Mouse (Mus musculus) midbrain, embryonic 11.5 days (tissue): ENCODE results near the gene Thbs3. TPM values are rescaled to one million over a fixed set of nuclear protein-coding genes. Genes with fewer than 3 reads are reported as not detected.

Experiments used
- ATAC-seq: fragments of 200-750 bp; cut with Nextera tagmentation; 2 replicates; pipeline ENCODE4 v1.8.0; 2017; ENCODE audit warnings: moderate TSS enrichment, moderate library complexity; ENCODE audit not compliant: low FRiP score
- DNase-seq: peaks from one replicate; pipeline ENCODE4 v3.0.0; 2015; ENCODE audit warnings: low spot score; ENCODE audit errors: missing footprints
- H3K27ac ChIP-seq: fragments of 300-500 bp; sonication (generic); 2 replicates; pipeline ENCODE4 v1.5.1; 2014; ENCODE audit warnings: low read depth, low read length
- H3K27me3 ChIP-seq: fragments of 300-500 bp; sonication (generic); 2 replicates; pipeline ENCODE4 v1.6.1; 2014; ENCODE audit warnings: mild to moderate bottlenecking, low read length, moderate library complexity, mixed read lengths; ENCODE audit not compliant: control insufficient read depth, insufficient read depth
- H3K36me3 ChIP-seq: fragments of 300-500 bp; sonication (generic); 2 replicates; pipeline ENCODE4 v1.6.1; 2014; ENCODE audit warnings: mild to moderate bottlenecking, low read length, moderate library complexity, mixed read lengths; ENCODE audit not compliant: control insufficient read depth, insufficient read depth
- H3K4me1 ChIP-seq: fragments of 300-500 bp; sonication (generic); 2 replicates; pipeline ENCODE4 v1.6.1; 2014; ENCODE audit warnings: low read length; ENCODE audit not compliant: control insufficient read depth, insufficient read depth
- H3K4me2 ChIP-seq: fragments of 300-500 bp; sonication (generic); 2 replicates; pipeline ENCODE4 v1.6.1; 2014; ENCODE audit warnings: mild to moderate bottlenecking, moderate library complexity
- H3K4me3 ChIP-seq: fragments of 300-500 bp; sonication (generic); 2 replicates; pipeline ENCODE4 v1.5.1; 2014; ENCODE audit warnings: low read depth, low read length
- H3K9ac ChIP-seq: fragments of 300-500 bp; sonication (generic); 2 replicates; pipeline ENCODE4 v1.6.1; 2014; ENCODE audit warnings: low read length
- H3K9me3 ChIP-seq: fragments of 300-500 bp; sonication (generic); 2 replicates; pipeline ENCODE4 v1.6.1; 2016; ENCODE audit warnings: low read length; ENCODE audit not compliant: control insufficient read depth
- WGBS: fragments of 180-500 bp; shearing (Covaris S2); extraction: QIAGEN DNeasy Blood & Tissue Kit; methylation state at CpG from one replicate; pipeline ENCODE4 v1.1.7; 2014; 5-methylcytosine and 5-hydroxymethylcytosine counted together
- polyA plus RNA-seq: library from polyadenylated mRNA; unstranded; fragments of >200 nt; fragmentation: Nextera tagmentation; extraction: Ambion mirVana; gene quantifications from 2 replicates; pipeline ENCODE4 v1.2.1, GENCODE M21; 2014

Gene Thbs3
- 50.7 and 55.8 TPM in 2 replicates for polyA plus RNA-seq

GRCm38 (mm10) chr3:89214681-89215411 is at the start of gene Thbs3:
TSS of gene Thbs3 (plus strand) at chr3:89215180.
- Histone ChIP-seq H3K36me3 (no peaks in the 10 kb centered on the region; the same call in 1 of the 2 replicates), H3K27me3 (no peaks in the 10 kb centered on the region), H3K4me2 (peak within 1 kb of the TSS; percentile 82), H3K4me1 (peaks cover 33% of the 10 kb centered on the region), H3K27ac (peak within 1 kb of the TSS; percentile 98), H3K9ac (peak within 1 kb of the TSS; percentile 72), H3K9me3 (no peaks in the 10 kb centered on the region), H3K4me3 (peak within 1 kb of the TSS; percentile 81)
- WGBS: under 1% methylated on average over 18 of the region's 19 CpGs
- ATAC-seq (peak; percentile 22; the same call in 1 of the 2 replicates), DNase-seq (peak; percentile 96)

GRCm38 (mm10) chr3:89165268-89165870 is 49.6 kb upstream of the Thbs3 start:
- H3K4me2 ChIP-seq: peak overlapping the region; percentile 58
- 28% methylated on average over 12 of the region's 12 CpGs for WGBS
- no peaks in the 10 kb centered on the region for H3K9me3 ChIP-seq
- peaks cover 14% of the 10 kb centered on the region for H3K4me1 ChIP-seq
- DNase-seq (peak; percentile 88), ATAC-seq (no peak)
- no peaks in the 10 kb centered on the region for H3K27me3 ChIP-seq
- peak overlapping the region; percentile 95 for H3K4me3 ChIP-seq
- H3K36me3 ChIP-seq: peaks cover 23% of the 10 kb centered on the region
- H3K27ac ChIP-seq: peak overlapping the region; percentile 79
- H3K9ac ChIP-seq: peak overlapping the region; percentile 93

GRCm38 (mm10) chr3:89166945-89167344 is 48.0 kb upstream of the Thbs3 start:
- ATAC-seq: no peak
- no peak overlapping the region for H3K4me3 ChIP-seq
- no peaks in the 10 kb centered on the region for H3K9me3 ChIP-seq
- H3K4me1 ChIP-seq: peaks cover 14% of the 10 kb centered on the region
- H3K4me2 ChIP-seq: no peak overlapping the region
- no peaks in the 10 kb centered on the region for H3K27me3 ChIP-seq
- no peak for DNase-seq
- 95% methylated on average over 19 of the region's 19 CpGs for WGBS
- H3K9ac ChIP-seq: no peak overlapping the region
- H3K36me3 ChIP-seq: peaks cover 32% of the 10 kb centered on the region
- H3K27ac ChIP-seq: no peak overlapping the region

- H3K9me3 ChIP-seq: no peaks in the 10 kb centered on the region
- no peak overlapping the region for H3K9ac ChIP-seq
- peaks cover 9% of the 10 kb centered on the region for H3K4me1 ChIP-seq
- WGBS: 93% methylated on average over 11 of the region's 11 CpGs
- ATAC-seq (no peak), DNase-seq (no peak)
- no peak overlapping the region for H3K4me3 ChIP-seq
- H3K27me3 ChIP-seq: no peaks in the 10 kb centered on the region
- no peak overlapping the region for H3K4me2 ChIP-seq
- no peak overlapping the region for H3K27ac ChIP-seq
- H3K36me3 ChIP-seq: peaks cover 44% of the 10 kb centered on the region
Measured at GRCm38 (mm10) chr3:89174844-89175243, 40.1 kb upstream of the Thbs3 start.

GRCm38 (mm10) chr3:89175544-89175943 is 39.4 kb upstream of the Thbs3 start:
- 96% methylated on average over 10 of the region's 10 CpGs for WGBS
- Histone ChIP-seq H3K4me2 (no peak overlapping the region), H3K4me1 (peaks cover 9% of the 10 kb centered on the region), H3K36me3 (peaks cover 39% of the 10 kb centered on the region), H3K9ac (no peak overlapping the region), H3K4me3 (no peak overlapping the region), H3K9me3 (no peaks in the 10 kb centered on the region), H3K27ac (no peak overlapping the region), H3K27me3 (no peaks in the 10 kb centered on the region)
- DNase-seq (no peak), ATAC-seq (no peak)

GRCm38 (mm10) chr3:89176421-89176820 is 38.6 kb upstream of the Thbs3 start:
- H3K27ac ChIP-seq: no peak overlapping the region
- H3K4me3 ChIP-seq: no peak overlapping the region
- no peaks in the 10 kb centered on the region for H3K27me3 ChIP-seq
- peaks cover 37% of the 10 kb centered on the region for H3K36me3 ChIP-seq
- ATAC-seq (peak; percentile 7; the same call in 1 of the 2 replicates), DNase-seq (no peak)
- H3K9me3 ChIP-seq: no peaks in the 10 kb centered on the region
- 86% methylated on average over 7 of the region's 7 CpGs for WGBS
- peaks cover 9% of the 10 kb centered on the region for H3K4me1 ChIP-seq
- H3K9ac ChIP-seq: no peak overlapping the region
- H3K4me2 ChIP-seq: no peak overlapping the region

- Histone ChIP-seq H3K4me2 (peak within 1 kb of the TSS; percentile 85), H3K4me3 (peak within 1 kb of the TSS; percentile 55), H3K27ac (no peak within 1 kb of the TSS; the same call in 1 of the 2 replicates), H3K4me1 (peaks cover 9% of the 10 kb centered on the region), H3K9ac (peak within 1 kb of the TSS; percentile 82), H3K27me3 (no peaks in the 10 kb centered on the region), H3K9me3 (no peaks in the 10 kb centered on the region), H3K36me3 (peaks cover 32% of the 10 kb centered on the region)
- ATAC-seq: peak; percentile 95
- WGBS: under 1% methylated on average over 43 of the region's 43 CpGs
- peak; percentile 99 for DNase-seq
Measured at GRCm38 (mm10) chr3:89177242-89178106, 37.5 kb upstream of the Thbs3 start, which contains the start of gene Scamp3. TSS of gene Scamp3 (plus strand) at chr3:89177473.

GRCm38 (mm10) chr3:89178107-89178385 is 36.9 kb upstream of the Thbs3 start:
- Histone ChIP-seq H3K36me3 (peaks cover 31% of the 10 kb centered on the region), H3K4me1 (peaks cover 9% of the 10 kb centered on the region), H3K9me3 (no peaks in the 10 kb centered on the region), H3K27ac (no peak overlapping the region; the same call in 1 of the 2 replicates), H3K27me3 (no peaks in the 10 kb centered on the region), H3K9ac (peak overlapping the region; percentile 82), H3K4me2 (peak overlapping the region; percentile 85), H3K4me3 (peak overlapping the region; percentile 55)
- ATAC-seq (no peak), DNase-seq (peak; percentile 94)
- WGBS: 10% methylated on average over 6 of the region's 6 CpGs
